Mouse (Mus musculus): ENCODE results near the gene L3hypdh. TPM values are rescaled to one million over a fixed set of nuclear protein-coding genes. Genes with fewer than 3 reads are reported as not detected.

The L3hypdh gene
- polyA plus RNA-seq, 1 experiment: 5.5 TPM

GRCm38 (mm10) chr12:72104027-72104426 lies 18.8 kb upstream of the L3hypdh start:
- Histone ChIP-seq H3K27me3 (ENCODE audit: control insufficient read depth, insufficient read depth, low read length, poor library complexity, severe bottlenecking) (no peaks in the 10 kb centered on the region), H3K36me3 (ENCODE audit: control insufficient read depth, insufficient read depth, low read length, poor library complexity, severe bottlenecking) (peaks cover 5% of the 10 kb centered on the region), H3K9ac (ENCODE audit: low read depth, poor library complexity, severe bottlenecking) (no peak overlapping the region), H3K9me3 (replicated peaks; ENCODE audit: control insufficient read depth, insufficient read depth, low read length, poor library complexity, severe bottlenecking) (no peaks in the 10 kb centered on the region), H3K4me3 (ENCODE audit: low read depth, low read length) (no peak overlapping the region), H3K4me1 (ENCODE audit: control insufficient read depth, insufficient read depth, low read length) (no peaks in the 10 kb centered on the region), H3K27ac (ENCODE audit: insufficient read depth, low read length) (no peak overlapping the region)
- no peak for TF ChIP-seq EP300 (IDR thresholded peaks at IDR 0.05; ENCODE audit: insufficient read depth, low read depth, low read length)
- no peak for TF ChIP-seq CTCF (IDR thresholded peaks at IDR 0.05; ENCODE audit: low read depth, low read length)
- TF ChIP-seq POLR2A (IDR thresholded peaks at IDR 0.05; ENCODE audit: insufficient read depth, low read length): no peak

- Histone ChIP-seq H3K9me3 (replicated peaks; ENCODE audit: control insufficient read depth, insufficient read depth, low read length, poor library complexity, severe bottlenecking) (no peaks in the 10 kb centered on the region), H3K4me1 (ENCODE audit: control insufficient read depth, insufficient read depth, low read length) (no peaks in the 10 kb centered on the region), H3K36me3 (ENCODE audit: control insufficient read depth, insufficient read depth, low read length, poor library complexity, severe bottlenecking) (peaks cover 10% of the 10 kb centered on the region), H3K9ac (ENCODE audit: low read depth, poor library complexity, severe bottlenecking) (no peak overlapping the region), H3K27ac (ENCODE audit: insufficient read depth, low read length) (no peak overlapping the region), H3K4me3 (ENCODE audit: low read depth, low read length) (no peak overlapping the region), H3K27me3 (ENCODE audit: control insufficient read depth, insufficient read depth, low read length, poor library complexity, severe bottlenecking) (no peaks in the 10 kb centered on the region)
- TF ChIP-seq CTCF (IDR thresholded peaks at IDR 0.05; ENCODE audit: low read depth, low read length) (no peak), EP300 (IDR thresholded peaks at IDR 0.05; ENCODE audit: insufficient read depth, low read depth, low read length) (no peak), POLR2A (IDR thresholded peaks at IDR 0.05; ENCODE audit: insufficient read depth, low read length) (no peak)
Measured at GRCm38 (mm10) chr12:72102776-72103175, 17.5 kb upstream of the L3hypdh start.

GRCm38 (mm10) chr12:72096966-72097365 lies 11.7 kb upstream of the L3hypdh start:
- Histone ChIP-seq H3K27ac (ENCODE audit: insufficient read depth, low read length) (no peak overlapping the region), H3K27me3 (ENCODE audit: control insufficient read depth, insufficient read depth, low read length, poor library complexity, severe bottlenecking) (no peaks in the 10 kb centered on the region), H3K4me3 (ENCODE audit: low read depth, low read length) (no peak overlapping the region), H3K9ac (ENCODE audit: low read depth, poor library complexity, severe bottlenecking) (no peak overlapping the region), H3K4me1 (ENCODE audit: control insufficient read depth, insufficient read depth, low read length) (no peaks in the 10 kb centered on the region), H3K9me3 (replicated peaks; ENCODE audit: control insufficient read depth, insufficient read depth, low read length, poor library complexity, severe bottlenecking) (no peaks in the 10 kb centered on the region), H3K36me3 (ENCODE audit: control insufficient read depth, insufficient read depth, low read length, poor library complexity, severe bottlenecking) (peaks cover 47% of the 10 kb centered on the region)
- no peak for TF ChIP-seq EP300 (IDR thresholded peaks at IDR 0.05; ENCODE audit: insufficient read depth, low read depth, low read length)
- TF ChIP-seq POLR2A (IDR thresholded peaks at IDR 0.05; ENCODE audit: insufficient read depth, low read length): no peak
- no peak for TF ChIP-seq CTCF (IDR thresholded peaks at IDR 0.05; ENCODE audit: low read depth, low read length)

GRCm38 (mm10) chr12:72089802-72090201 lies 4.6 kb upstream of the L3hypdh start:
- Histone ChIP-seq H3K4me1 (ENCODE audit: control insufficient read depth, insufficient read depth, low read length) (no peaks in the 10 kb centered on the region), H3K27me3 (ENCODE audit: control insufficient read depth, insufficient read depth, low read length, poor library complexity, severe bottlenecking) (no peaks in the 10 kb centered on the region), H3K9ac (ENCODE audit: low read depth, poor library complexity, severe bottlenecking) (no peak overlapping the region), H3K36me3 (ENCODE audit: control insufficient read depth, insufficient read depth, low read length, poor library complexity, severe bottlenecking) (peaks cover 25% of the 10 kb centered on the region), H3K27ac (ENCODE audit: insufficient read depth, low read length) (no peak overlapping the region), H3K9me3 (replicated peaks; ENCODE audit: control insufficient read depth, insufficient read depth, low read length, poor library complexity, severe bottlenecking) (no peaks in the 10 kb centered on the region), H3K4me3 (ENCODE audit: low read depth, low read length) (no peak overlapping the region)
- TF ChIP-seq POLR2A (IDR thresholded peaks at IDR 0.05; ENCODE audit: insufficient read depth, low read length) (no peak), CTCF (IDR thresholded peaks at IDR 0.05; ENCODE audit: low read depth, low read length) (no peak), EP300 (IDR thresholded peaks at IDR 0.05; ENCODE audit: insufficient read depth, low read depth, low read length) (no peak)

GRCm38 (mm10) chr12:72086166-72086825 lies 1.1 kb upstream of the L3hypdh start:
- H3K27ac ChIP-seq (ENCODE audit: insufficient read depth, low read length): peak overlapping the region; percentile 56
- H3K27me3 ChIP-seq (ENCODE audit: control insufficient read depth, insufficient read depth, low read length, poor library complexity, severe bottlenecking): no peaks in the 10 kb centered on the region
- TF ChIP-seq POLR2A (IDR thresholded peaks at IDR 0.05; ENCODE audit: insufficient read depth, low read length): no peak
- TF ChIP-seq CTCF (IDR thresholded peaks at IDR 0.05; ENCODE audit: low read depth, low read length): no peak
- TF ChIP-seq EP300 (IDR thresholded peaks at IDR 0.05; ENCODE audit: insufficient read depth, low read depth, low read length): no peak

GRCm38 (mm10) chr12:72085024-72085328 lies 263 bp downstream of the L3hypdh start:
- peak overlapping the region; percentile 72 for H3K4me3 ChIP-seq (ENCODE audit: low read depth, low read length)
- no peak overlapping the region for H3K27ac ChIP-seq (ENCODE audit: insufficient read depth, low read length)
- no peaks in the 10 kb centered on the region for H3K9me3 ChIP-seq (replicated peaks; ENCODE audit: control insufficient read depth, insufficient read depth, low read length, poor library complexity, severe bottlenecking)
- H3K9ac ChIP-seq (ENCODE audit: low read depth, poor library complexity, severe bottlenecking): peak overlapping the region; percentile 81
- H3K36me3 ChIP-seq (ENCODE audit: control insufficient read depth, insufficient read depth, low read length, poor library complexity, severe bottlenecking): no peaks in the 10 kb centered on the region; the same call in 1 of the 2 replicates
- TF ChIP-seq POLR2A (IDR thresholded peaks at IDR 0.05; ENCODE audit: insufficient read depth, low read length) (no peak), EP300 (IDR thresholded peaks at IDR 0.05; ENCODE audit: insufficient read depth, low read depth, low read length) (no peak), CTCF (IDR thresholded peaks at IDR 0.05; ENCODE audit: low read depth, low read length) (no peak)
- no peaks in the 10 kb centered on the region for H3K27me3 ChIP-seq (ENCODE audit: control insufficient read depth, insufficient read depth, low read length, poor library complexity, severe bottlenecking)
- H3K4me1 ChIP-seq (ENCODE audit: control insufficient read depth, insufficient read depth, low read length): no peaks in the 10 kb centered on the region

More at GRCm38 (mm10) chr12:72086166-72086825, 1.1 kb upstream of the L3hypdh start:
- Histone ChIP-seq H3K9me3 (replicated peaks; ENCODE audit: control insufficient read depth, insufficient read depth, low read length, poor library complexity, severe bottlenecking) (no peaks in the 10 kb centered on the region), H3K4me1 (ENCODE audit: control insufficient read depth, insufficient read depth, low read length) (no peaks in the 10 kb centered on the region), H3K4me3 (ENCODE audit: low read depth, low read length) (peak overlapping the region; percentile 79), H3K36me3 (ENCODE audit: control insufficient read depth, insufficient read depth, low read length, poor library complexity, severe bottlenecking) (peaks cover 5% of the 10 kb centered on the region), H3K9ac (ENCODE audit: low read depth, poor library complexity, severe bottlenecking) (peak overlapping the region; percentile 62)

All from ES-Bruce4 (cell line).